Mouse (Mus musculus): Measurements from ENCODE around the gene Cd52. TPM values are rescaled to one million over a fixed set of nuclear protein-coding genes. Genes with fewer than 3 reads are reported as not detected.
A peak's percentile ranks its signal among the peaks of the same experiment; 100 is the strongest.

Cd52 gene
- polyA plus RNA-seq, 1 experiment from 2014 or later = 5.1 TPM

- Histone ChIP-seq H3K4me3 (no peak overlapping the region), H3K9ac (no peak overlapping the region), H3K4me1 (replicated peaks) (no peaks in the 10 kb centered on the region), H3K9me3 (no peaks in the 10 kb centered on the region), H3K4me2 (no peak overlapping the region), H3K36me3 (no peaks in the 10 kb centered on the region), H3K27me3 (peaks cover 12% of the 10 kb centered on the region; the same call in 1 of the 2 replicates), H3K27ac (replicated peaks) (no peak overlapping the region)
- 87% methylated on average over 6 of the region's 6 CpGs for WGBS
- ATAC-seq (ENCODE audit: low read depth) = no peak
Observed at GRCm38 (mm10) chr4:134058908-134059307, 36.0 kb downstream of the Cd52 start.

GRCm38 (mm10) chr4:134058166-134058715, 36.6 kb downstream of the Cd52 start:
- H3K27me3 ChIP-seq = peaks cover 12% of the 10 kb centered on the region; the same call in 1 of the 2 replicates
- no peaks in the 10 kb centered on the region for H3K4me1 ChIP-seq (replicated peaks)
- H3K27ac ChIP-seq (replicated peaks) = no peak overlapping the region
- ATAC-seq (ENCODE audit: low read depth) = no peak
- no peaks in the 10 kb centered on the region for H3K36me3 ChIP-seq
- H3K9ac ChIP-seq = no peak overlapping the region
- no peaks in the 10 kb centered on the region for H3K9me3 ChIP-seq
- WGBS = 37% methylated on average over 14 of the region's 14 CpGs
- no peak overlapping the region for H3K4me3 ChIP-seq
- H3K4me2 ChIP-seq = peak overlapping the region; percentile 26

- no peak for ATAC-seq (ENCODE audit: low read depth)
Observed at GRCm38 (mm10) chr4:134053538-134053937, 41.3 kb downstream of the Cd52 start, which contains the start of gene Zfp683. Gene Zfp683, plus strand, starts transcription at chr4:134053838.

GRCm38 (mm10) chr4:134052560-134052959, 42.3 kb downstream of the Cd52 start:
- Histone ChIP-seq H3K4me1 (replicated peaks) (0 out of 2 replicates have a peak, but pooled peaks cover 7% of the 10 kb centered on the region), H3K9me3 (no peaks in the 10 kb centered on the region), H3K9ac (no peak overlapping the region), H3K4me2 (no peak overlapping the region), H3K27me3 (no peaks in the 10 kb centered on the region), H3K36me3 (no peaks in the 10 kb centered on the region), H3K4me3 (no peak overlapping the region), H3K27ac (replicated peaks) (no peak overlapping the region)
- ATAC-seq (ENCODE audit: low read depth) = no peak
- WGBS = 26% methylated on average over 8 of the region's 8 CpGs

More at GRCm38 (mm10) chr4:134053538-134053937, 41.3 kb downstream of the Cd52 start, which contains the start of gene Zfp683:
- H3K27ac ChIP-seq (replicated peaks) = no peak within 1 kb of the TSS
- H3K27me3 ChIP-seq = no peaks in the 10 kb centered on the region
- 0 out of 2 replicates have a peak, but pooled peaks cover 7% of the 10 kb centered on the region for H3K4me1 ChIP-seq (replicated peaks)
- WGBS = 95% methylated on average over 3 of the region's 3 CpGs
- no peak within 1 kb of the TSS for H3K9ac ChIP-seq
- no peaks in the 10 kb centered on the region for H3K9me3 ChIP-seq
- no peak within 1 kb of the TSS for H3K4me2 ChIP-seq
- H3K4me3 ChIP-seq = no peak within 1 kb of the TSS
- H3K36me3 ChIP-seq = no peaks in the 10 kb centered on the region

- Histone ChIP-seq H3K27ac (replicated peaks) (no peak overlapping the region), H3K4me3 (no peak overlapping the region), H3K36me3 (no peaks in the 10 kb centered on the region), H3K4me2 (no peak overlapping the region), H3K9ac (no peak overlapping the region), H3K4me1 (replicated peaks) (0 out of 2 replicates have a peak, but pooled peaks cover 7% of the 10 kb centered on the region), H3K9me3 (no peaks in the 10 kb centered on the region), H3K27me3 (no peaks in the 10 kb centered on the region)
- 87% methylated on average over 5 of the region's 5 CpGs for WGBS
- no peak for ATAC-seq (ENCODE audit: low read depth)
Observed at GRCm38 (mm10) chr4:134051912-134052311, 43.0 kb downstream of the Cd52 start.

GRCm38 (mm10) chr4:134047648-134048047, 47.2 kb downstream of the Cd52 start:
- ATAC-seq (ENCODE audit: low read depth) = no peak

GRCm38 (mm10) chr4:134043041-134043440, 51.8 kb downstream of the Cd52 start:
- H3K36me3 ChIP-seq = no peaks in the 10 kb centered on the region
- H3K4me1 ChIP-seq (replicated peaks) = peaks cover 6% of the 10 kb centered on the region
- no peak overlapping the region for H3K9ac ChIP-seq
- H3K27me3 ChIP-seq = no peaks in the 10 kb centered on the region
- H3K27ac ChIP-seq (replicated peaks) = no peak overlapping the region
- no peak for ATAC-seq (ENCODE audit: low read depth)
- no peak overlapping the region for H3K4me3 ChIP-seq
- H3K9me3 ChIP-seq = no peaks in the 10 kb centered on the region
- no peak overlapping the region for H3K4me2 ChIP-seq
- WGBS = 45% methylated on average over 2 of the region's 2 CpGs

More at GRCm38 (mm10) chr4:134047648-134048047, 47.2 kb downstream of the Cd52 start:
- no peaks in the 10 kb centered on the region for H3K27me3 ChIP-seq
- H3K9me3 ChIP-seq = no peaks in the 10 kb centered on the region
- no peak overlapping the region for H3K27ac ChIP-seq (replicated peaks)
- H3K9ac ChIP-seq = no peak overlapping the region
- no peak overlapping the region for H3K4me2 ChIP-seq
- no peak overlapping the region for H3K4me3 ChIP-seq
- H3K4me1 ChIP-seq (replicated peaks) = 0 out of 2 replicates have a peak, but pooled peaks cover 5% of the 10 kb centered on the region
- no peaks in the 10 kb centered on the region for H3K36me3 ChIP-seq
- WGBS = 84% methylated on average over 5 of the region's 5 CpGs

- H3K27ac ChIP-seq (replicated peaks) = 0 out of 2 replicates have a peak overlapping the region, but pooled peaks have one; percentile 42
- WGBS = 48% methylated on average over 9 of the region's 9 CpGs
- ATAC-seq (ENCODE audit: low read depth) = peak; percentile 32; the same call in 1 of the 2 replicates
- no peaks in the 10 kb centered on the region for H3K36me3 ChIP-seq
- no peaks in the 10 kb centered on the region for H3K27me3 ChIP-seq
- no peak overlapping the region for H3K9ac ChIP-seq
- H3K4me1 ChIP-seq (replicated peaks) = peaks cover 6% of the 10 kb centered on the region
- no peak overlapping the region for H3K4me2 ChIP-seq
- H3K4me3 ChIP-seq = no peak overlapping the region
- H3K9me3 ChIP-seq = no peaks in the 10 kb centered on the region
Observed at GRCm38 (mm10) chr4:134041317-134042123, 53.4 kb downstream of the Cd52 start.

- no peak overlapping the region for H3K4me3 ChIP-seq
- 0 out of 2 replicates have a peak overlapping the region, but pooled peaks have one; percentile 9 for H3K9ac ChIP-seq
- peak; percentile 65; the same call in 1 of the 2 replicates for ATAC-seq (ENCODE audit: low read depth)
- 4% methylated on average over 16 of the region's 16 CpGs for WGBS
- no peaks in the 10 kb centered on the region for H3K27me3 ChIP-seq
- H3K27ac ChIP-seq (replicated peaks) = no peak overlapping the region
- no peaks in the 10 kb centered on the region for H3K36me3 ChIP-seq
- H3K9me3 ChIP-seq = no peaks in the 10 kb centered on the region
- peak overlapping the region; percentile 22; the same call in 1 of the 2 replicates for H3K4me2 ChIP-seq
- H3K4me1 ChIP-seq (replicated peaks) = no peaks in the 10 kb centered on the region
Observed at GRCm38 (mm10) chr4:134035953-134036352, 58.9 kb downstream of the Cd52 start.

Other genes starting within 250 kb of the Cd52 start
- gene Rps6ka1, start 207.3 kb downstream of the Cd52 start, polyA plus RNA-seq (2015; fragmentation: Nextera tagmentation; extraction: Ambion mirVana) = 21.3 and 21.8 TPM in 2 replicates
- 1,338 and 1,455 TPM in 2 replicates for gene Hmgn2, start 126.4 kb downstream of the Cd52 start, polyA plus RNA-seq (2015; fragmentation: Nextera tagmentation; extraction: Ambion mirVana)
- gene Dhdds, start 94.2 kb downstream of the Cd52 start, polyA plus RNA-seq (2015; fragmentation: Nextera tagmentation; extraction: Ambion mirVana) = 41.0 and 44.3 TPM in 2 replicates
- gene Lin28a, start 76.2 kb downstream of the Cd52 start, polyA plus RNA-seq (2015; fragmentation: Nextera tagmentation; extraction: Ambion mirVana) = 0.17 and 0.32 TPM in 2 replicates
- gene Zfp683, start 41.2 kb downstream of the Cd52 start, polyA plus RNA-seq (2015; fragmentation: Nextera tagmentation; extraction: Ambion mirVana) = not detected in 2 replicates
- 1.3 and 1.7 TPM in 2 replicates for gene Crybg2, start 34.3 kb downstream of the Cd52 start, polyA plus RNA-seq (2015; fragmentation: Nextera tagmentation; extraction: Ambion mirVana)
- 10.3 and 10.4 TPM in 2 replicates for gene Ubxn11, start 7.5 kb upstream of the Cd52 start, polyA plus RNA-seq (2015; fragmentation: Nextera tagmentation; extraction: Ambion mirVana)
- gene Sh3bgrl3, start 33.7 kb upstream of the Cd52 start, polyA plus RNA-seq (2015; fragmentation: Nextera tagmentation; extraction: Ambion mirVana) = 384 and 425 TPM in 2 replicates
- 21.2 and 22.6 TPM in 2 replicates for gene Cep85, start 92.0 kb upstream of the Cd52 start, polyA plus RNA-seq (2015; fragmentation: Nextera tagmentation; extraction: Ambion mirVana)
- gene Gm7534, start 107.9 kb upstream of the Cd52 start, polyA plus RNA-seq (2015; fragmentation: Nextera tagmentation; extraction: Ambion mirVana) = not detected in 2 replicates
- not detected in 2 replicates for gene Catsper4, start 132.3 kb upstream of the Cd52 start, polyA plus RNA-seq (2015; fragmentation: Nextera tagmentation; extraction: Ambion mirVana)
- 0.29 TPM in 1 of 2 replicates, not detected in the other for gene Cnksr1, start 143.3 kb upstream of the Cd52 start, polyA plus RNA-seq (2015; fragmentation: Nextera tagmentation; extraction: Ambion mirVana)
- 0.47 TPM in 1 of 2 replicates, not detected in the other for gene E130218I03Rik, start 148.6 kb upstream of the Cd52 start, polyA plus RNA-seq (2015; fragmentation: Nextera tagmentation; extraction: Ambion mirVana)
- gene Zfp593, start 150.5 kb upstream of the Cd52 start, polyA plus RNA-seq (2015; fragmentation: Nextera tagmentation; extraction: Ambion mirVana) = 15.1 and 15.7 TPM in 2 replicates
- gene Gm30191, start 151.9 kb upstream of the Cd52 start, polyA plus RNA-seq (2015; fragmentation: Nextera tagmentation; extraction: Ambion mirVana) = not detected in 2 replicates
- 10.4 and 11.3 TPM in 2 replicates for gene Grrp1, start 159.0 kb upstream of the Cd52 start, polyA plus RNA-seq (2015; fragmentation: Nextera tagmentation; extraction: Ambion mirVana)
- 31.6 and 35.5 TPM in 2 replicates for gene Pdik1l, start 192.8 kb upstream of the Cd52 start, polyA plus RNA-seq (2015; fragmentation: Nextera tagmentation; extraction: Ambion mirVana)
- gene Trim63, start 220.0 kb upstream of the Cd52 start, polyA plus RNA-seq (2015; fragmentation: Nextera tagmentation; extraction: Ambion mirVana) = 0.88 and 1.6 TPM in 2 replicates
- gene Slc30a2, start 248.1 kb upstream of the Cd52 start, polyA plus RNA-seq (2015; fragmentation: Nextera tagmentation; extraction: Ambion mirVana) = 0.15 and 0.22 TPM in 2 replicates

Data from neural tube, embryonic 13.5 days (tissue).